ENCODE assay signal across 18 mouse cellular contexts in the genomic region with DNA sequence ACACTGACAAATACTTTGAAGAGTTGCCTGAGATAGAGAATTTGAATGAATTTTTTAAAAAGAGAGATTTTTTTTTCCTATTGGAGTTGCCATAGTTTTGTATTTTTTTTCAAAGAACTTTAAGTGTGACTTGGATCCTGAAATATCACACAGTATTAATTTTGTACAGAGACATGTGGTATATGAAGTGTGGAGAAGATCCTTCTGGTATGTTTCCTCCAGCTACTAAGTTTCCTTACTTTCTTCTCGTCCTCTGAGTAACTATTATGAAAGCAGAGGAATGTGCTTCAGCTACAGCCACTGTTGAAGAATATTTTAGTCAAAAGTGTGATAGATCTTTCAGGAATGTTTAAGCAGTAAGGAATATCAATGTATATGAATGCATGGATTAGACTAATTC.
"Had no signal": no experiment of that assay in that cellular context is flagged by ENCODE, and none has a peak within 500 bp of the region (broad histone marks: within the 10 kb centered on the region; RNA-seq: fewer than 3 reads in every experiment).

No protein-coding gene starts in this region.

- ATAC-seq: liver, postnatal 0 days; midbrain, embryonic 13.5 days; midbrain, embryonic 15.5 days had no signal

- H3K36me3 ChIP-seq: liver, embryonic 15.5 days; lung, embryonic 15.5 days; midbrain, embryonic 13.5 days; midbrain, embryonic 15.5 days; neural tube, embryonic 12.5 days; stomach, embryonic 15.5 days had no signal

- DNase-seq: liver, postnatal 0 days; lung, adult 2 months; lung, postnatal 14 days; lung, postnatal 36 days; right cerebral cortex, postnatal 14 days; thymus, adult 18-20 months; thymus, postnatal 14 days; thymus, postnatal 36 days had no signal

- H3K27me3 ChIP-seq: liver, embryonic 15.5 days; lung, embryonic 15.5 days; megakaryocyte, embryonic 14.5 days; midbrain, embryonic 13.5 days; midbrain, embryonic 15.5 days; neural tube, embryonic 12.5 days; stomach, embryonic 15.5 days had no signal

- H3K4me1 ChIP-seq: liver, embryonic 15.5 days; lung, embryonic 15.5 days; megakaryocyte, embryonic 14.5 days; midbrain, embryonic 13.5 days; midbrain, embryonic 15.5 days; neural tube, embryonic 12.5 days; stomach, embryonic 15.5 days had no signal

- H3K9ac ChIP-seq: liver, embryonic 15.5 days; liver, postnatal 0 days; lung, embryonic 15.5 days; midbrain, embryonic 13.5 days; midbrain, embryonic 15.5 days; neural tube, embryonic 12.5 days; stomach, embryonic 15.5 days had no signal

- H3K9me3 ChIP-seq: liver, embryonic 15.5 days; lung, embryonic 15.5 days; megakaryocyte, embryonic 14.5 days; midbrain, embryonic 13.5 days; midbrain, embryonic 15.5 days; neural tube, embryonic 12.5 days; stomach, embryonic 15.5 days had no signal

- H3K4me2 ChIP-seq: liver, embryonic 15.5 days; lung, embryonic 15.5 days; midbrain, embryonic 11.5 days; midbrain, embryonic 13.5 days; midbrain, embryonic 15.5 days; neural tube, embryonic 12.5 days; stomach, embryonic 15.5 days had no signal

- H3K4me3 ChIP-seq: liver, embryonic 15.5 days; lung, embryonic 15.5 days; megakaryocyte, embryonic 14.5 days; midbrain, embryonic 13.5 days; midbrain, embryonic 15.5 days; neural tube, embryonic 12.5 days; stomach, embryonic 15.5 days had no signal

- H3K27ac ChIP-seq: liver, embryonic 15.5 days; lung, embryonic 15.5 days; macrophage; midbrain, embryonic 13.5 days; midbrain, embryonic 15.5 days; neural tube, embryonic 12.5 days; stomach, embryonic 15.5 days; stomach, postnatal 0 days had no signal
